Mouse (Mus musculus) bone marrow macrophage, adult 2 months (primary cell): ENCODE results near the gene Omg.

ENCODE experiments used
- CTCF ChIP-seq: IDR thresholded peaks from 2 replicates; pipeline ENCODE4 v1.5.1; 2012; ENCODE audit warnings: low read depth, mild to moderate bottlenecking, low read length, moderate library complexity
- POLR2A ChIP-seq: IDR thresholded peaks from 2 replicates; pipeline ENCODE4 v1.6.1; 2012; ENCODE audit warnings: mild to moderate bottlenecking, low read depth, low read length, borderline replicate concordance

DNA sequence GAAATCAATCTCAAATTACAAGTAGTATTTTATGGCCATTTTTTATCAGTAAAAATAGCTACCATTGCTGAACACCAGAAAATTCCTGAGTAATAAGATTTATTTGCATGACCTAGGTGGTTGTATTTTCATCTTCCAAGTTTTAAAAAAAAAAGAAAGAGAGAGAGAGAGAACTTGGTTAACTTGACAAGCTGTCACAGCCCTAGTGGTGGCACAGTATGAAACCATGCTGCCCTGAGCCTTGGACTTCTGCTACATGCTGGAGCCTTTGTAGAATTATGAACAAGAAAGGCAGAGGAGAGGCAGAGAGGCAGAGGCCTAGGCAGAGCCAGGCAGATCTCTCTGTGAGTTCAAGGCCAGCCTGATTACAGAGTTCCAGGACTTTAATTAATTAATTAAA, 18.0 kb upstream of the Omg start:
- TF ChIP-seq POLR2A (no peak), CTCF (no peak)
